Mouse (Mus musculus): ENCODE results near the gene Mgl2.

Gene Mgl2

GRCm38 (mm10) chr11:70170291-70170690 lies 40.2 kb downstream of the Mgl2 start:
- no peak for DNase-seq (ENCODE audit: low spot score in 2 of 2)

DNA sequence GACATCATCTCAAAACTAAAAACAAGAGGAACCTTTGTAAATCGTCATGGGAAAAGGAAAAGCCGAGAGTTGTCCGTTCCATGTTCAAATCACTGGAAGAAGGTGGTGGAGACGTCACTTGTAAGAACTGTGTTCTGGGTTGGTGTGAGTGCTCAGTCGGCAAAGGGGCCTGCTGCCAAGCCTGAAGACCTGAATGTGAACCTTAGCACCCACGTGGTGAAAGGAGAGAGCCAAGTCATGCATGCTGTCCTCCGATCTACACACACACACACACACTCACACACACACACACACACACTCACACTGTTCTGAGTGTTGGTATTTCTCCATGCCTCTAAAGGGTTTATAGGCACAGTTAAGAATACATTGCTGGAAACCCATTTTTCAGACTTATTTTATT lies 41.1 kb downstream of the Mgl2 start:
- no peak for DNase-seq (ENCODE audit: low spot score in 2 of 2)

DNA sequence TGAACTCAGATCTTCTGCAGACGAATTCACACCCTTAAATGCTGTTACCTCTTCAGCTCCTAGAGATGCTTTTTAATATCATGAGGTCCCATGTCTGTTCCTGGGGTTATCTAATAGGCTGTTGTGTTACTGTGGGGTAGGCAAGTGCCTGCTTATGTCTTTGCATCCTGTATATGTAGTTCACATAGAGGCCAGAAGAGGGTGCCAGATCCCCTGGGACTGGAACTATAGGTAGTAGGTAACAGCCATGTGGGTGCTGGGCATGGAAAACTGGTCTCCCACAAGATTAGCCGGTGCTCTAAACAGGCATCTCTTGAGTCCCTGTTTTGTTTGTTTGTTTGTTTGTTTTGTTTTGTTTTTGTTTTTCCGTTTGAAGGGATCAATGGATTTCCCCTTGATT lies 41.7 kb downstream of the Mgl2 start:
- peak in 1 of 2 experiments; percentile 24 for DNase-seq (ENCODE audit: low spot score in 2 of 2)

DNA sequence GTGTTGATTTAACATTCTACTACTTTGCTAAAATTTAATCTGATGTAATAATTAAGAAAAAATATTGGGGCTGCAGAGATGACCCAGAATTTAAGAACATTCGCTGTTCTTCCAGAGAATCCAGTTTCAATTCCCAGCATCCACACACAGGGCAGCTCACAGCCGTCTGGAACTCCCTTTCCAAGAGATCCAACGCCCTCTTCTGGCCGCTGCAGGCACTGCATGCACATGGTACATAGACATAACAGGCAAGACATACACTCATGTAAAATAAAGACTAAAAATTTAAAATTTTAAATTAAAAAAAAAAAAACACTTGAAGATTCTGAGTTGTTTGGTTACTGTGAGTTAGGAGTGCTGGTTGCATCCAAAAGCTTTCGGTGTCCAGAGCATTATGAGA lies 42.2 kb downstream of the Mgl2 start:
- no peak for DNase-seq (ENCODE audit: low spot score in 2 of 2)

GRCm38 (mm10) chr11:70174491-70174890 lies 44.4 kb downstream of the Mgl2 start:
- DNase-seq (ENCODE audit: low spot score in 2 of 2), result no peak

GRCm38 (mm10) chr11:70177647-70178046 lies 47.5 kb downstream of the Mgl2 start:
- no peak for DNase-seq (ENCODE audit: low spot score in 2 of 2)

- no peak for DNase-seq (ENCODE audit: low spot score in 2 of 2)
Measured at GRCm38 (mm10) chr11:70178311-70178710, 48.2 kb downstream of the Mgl2 start.

DNA sequence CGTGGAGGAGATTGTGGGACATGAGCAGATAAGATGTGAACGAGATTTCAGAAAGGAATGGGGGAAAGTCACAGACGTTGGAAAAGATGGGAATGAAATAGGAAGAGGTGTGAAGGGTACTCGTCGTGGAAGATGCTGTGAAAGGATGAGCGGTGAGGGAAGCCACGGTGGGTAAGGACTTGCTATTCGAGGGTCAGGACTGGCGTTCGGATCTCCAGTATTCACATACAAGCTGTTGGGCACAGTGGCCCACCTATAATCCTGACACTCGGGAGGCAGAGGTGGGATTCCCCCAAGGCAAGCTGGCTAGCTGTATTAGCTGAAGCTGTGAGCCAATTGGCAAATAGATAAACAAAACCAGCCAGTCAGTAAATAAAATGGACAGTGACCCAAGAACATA lies 48.6 kb downstream of the Mgl2 start:
- DNase-seq (ENCODE audit: low spot score in 2 of 2), result no peak

- peak in 1 of 2 experiments; percentile 20 for DNase-seq (ENCODE audit: low spot score in 2 of 2)
Measured at GRCm38 (mm10) chr11:70179401-70179800, 49.3 kb downstream of the Mgl2 start.

- no peak for DNase-seq (ENCODE audit: low spot score in 2 of 2)
Measured at GRCm38 (mm10) chr11:70180496-70180895, 50.4 kb downstream of the Mgl2 start.

DNA sequence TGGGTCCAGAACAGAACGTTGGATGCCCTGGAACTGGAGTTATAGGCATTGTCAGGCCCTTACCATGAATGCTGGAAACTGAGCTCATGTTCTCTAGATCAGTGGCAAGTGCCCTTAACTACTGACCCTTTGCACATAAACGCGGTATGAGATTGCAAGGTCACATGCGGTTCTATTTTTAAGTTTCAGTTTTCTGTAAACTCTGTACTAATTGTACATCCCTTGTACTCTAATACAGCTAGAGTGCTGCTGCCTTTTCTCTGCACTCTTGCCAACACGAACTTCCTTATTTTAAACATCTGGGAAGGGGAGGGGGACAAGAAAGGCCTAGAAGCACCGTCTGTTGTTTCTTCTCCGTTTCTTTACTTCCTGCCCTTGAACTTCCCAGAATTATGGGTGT lies 55.0 kb downstream of the Mgl2 start:
- no peak for DNase-seq (ENCODE audit: low spot score in 2 of 2)
